Mouse (Mus musculus) heart, embryonic 12.5 days (tissue): ENCODE measurements around the gene Atp13a4. TPM values are rescaled to one million over a fixed set of nuclear protein-coding genes. Genes with fewer than 3 reads are reported as not detected.

Experiments used
- ATAC-seq: fragments of 200-750 bp; cut with Nextera tagmentation; 2 replicates; pipeline ENCODE4 v1.8.0; 2017; ENCODE audit warnings: moderate TSS enrichment, moderate library complexity; ENCODE audit not compliant: insufficient number of reproducible peaks, low FRiP score
- H3K27ac ChIP-seq: fragments of 300-500 bp; sonication (generic); 2 replicates; pipeline ENCODE4 v1.5.1; 2016; ENCODE audit warnings: mild to moderate bottlenecking, moderate library complexity; ENCODE audit not compliant: poor library complexity, severe bottlenecking
- H3K27me3 ChIP-seq: fragments of 300-500 bp; sonication (generic); replicated peaks from 2 replicates; pipeline ENCODE4 v1.6.1; 2016; ENCODE audit warnings: mild to moderate bottlenecking, moderate library complexity
- H3K36me3 ChIP-seq: fragments of 300-500 bp; sonication (generic); 2 replicates; pipeline ENCODE4 v1.6.1; 2016; ENCODE audit warnings: mild to moderate bottlenecking, moderate library complexity
- H3K4me1 ChIP-seq: fragments of 300-500 bp; sonication (generic); replicated peaks from 2 replicates; pipeline ENCODE4 v1.6.1; 2016; ENCODE audit warnings: mild to moderate bottlenecking
- H3K4me2 ChIP-seq: fragments of 300-500 bp; sonication (generic); 2 replicates; pipeline ENCODE4 v1.6.1; 2016; ENCODE audit warnings: mild to moderate bottlenecking, moderate library complexity
- H3K4me3 ChIP-seq: fragments of 300-500 bp; sonication (generic); 2 replicates; pipeline ENCODE4 v1.5.1; 2016; ENCODE audit warnings: mild to moderate bottlenecking
- H3K9ac ChIP-seq: fragments of 300-500 bp; sonication (generic); 2 replicates; pipeline ENCODE4 v1.6.1; 2016; ENCODE audit warnings: mild to moderate bottlenecking, moderate library complexity
- H3K9me3 ChIP-seq: fragments of 300-500 bp; sonication (generic); replicated peaks from 2 replicates; pipeline ENCODE4 v1.6.1; 2016; ENCODE audit warnings: mild to moderate bottlenecking, moderate library complexity
- WGBS: fragments of 180-500 bp; shearing (Covaris S2); methylation state at CpG from one replicate; pipeline ENCODE4 v1.1.7; 2016; 5-methylcytosine and 5-hydroxymethylcytosine counted together
- polyA plus RNA-seq: library from polyadenylated mRNA; unstranded; fragments of >200 nt; fragmentation: Nextera tagmentation; extraction: Ambion mirVana; gene quantifications from 2 replicates; pipeline ENCODE4 v1.2.1, GENCODE M21; 2016

The Atp13a4 gene
- polyA plus RNA-seq, 1 experiment from 2014 or later: 0.05 TPM

DNA sequence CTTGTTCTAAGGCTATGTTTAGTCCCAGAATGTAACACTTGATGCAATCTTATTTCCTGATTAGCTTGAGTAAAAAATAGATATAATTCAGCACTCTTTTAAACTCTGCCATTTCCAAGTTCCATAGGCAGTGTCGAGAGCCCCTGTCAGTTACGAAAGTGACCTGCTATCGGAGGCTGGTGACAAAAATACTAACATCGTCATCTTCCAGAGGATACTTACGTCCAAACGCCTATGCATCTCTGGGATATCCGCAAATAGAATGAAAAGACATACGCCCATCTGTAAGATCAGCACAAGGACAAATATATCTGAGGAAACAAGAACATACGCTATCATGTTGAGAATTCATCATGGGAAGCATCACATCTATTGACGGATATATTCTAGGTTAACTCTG lies 137.3 kb downstream of the Atp13a4 start:
- no peaks in the 10 kb centered on the region for H3K4me1 ChIP-seq
- no peak for ATAC-seq
- H3K9me3 ChIP-seq: 0 out of 2 replicates have a peak, but pooled peaks cover 2% of the 10 kb centered on the region
- no peaks in the 10 kb centered on the region for H3K27me3 ChIP-seq
- no peak overlapping the region for H3K9ac ChIP-seq
- no peaks in the 10 kb centered on the region for H3K36me3 ChIP-seq
- WGBS: 83% methylated on average over 10 of the region's 10 CpGs
- H3K4me3 ChIP-seq: no peak overlapping the region
- no peak overlapping the region for H3K4me2 ChIP-seq
- H3K27ac ChIP-seq: no peak overlapping the region

DNA sequence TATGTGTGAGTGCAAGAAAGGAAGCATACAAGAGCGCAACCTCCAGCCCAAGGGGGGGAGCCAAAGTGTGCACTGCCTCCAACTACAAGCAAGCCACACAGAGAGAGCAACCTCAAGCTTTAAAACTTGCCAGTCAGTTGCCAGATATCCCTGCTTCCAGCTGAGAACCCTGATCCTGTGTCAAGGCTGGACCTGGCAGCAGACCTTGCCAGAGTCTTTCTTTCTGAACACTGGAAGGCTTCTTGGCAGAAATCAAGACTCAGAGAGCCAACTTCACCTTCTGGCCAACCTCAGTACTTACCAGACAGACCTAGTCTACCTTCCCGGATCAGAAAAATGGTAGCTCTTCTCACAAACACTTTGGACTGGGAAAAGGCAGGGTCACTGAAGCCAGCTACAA lies 145.6 kb downstream of the Atp13a4 start:
- no peak for ATAC-seq
- Histone ChIP-seq H3K27me3 (no peaks in the 10 kb centered on the region), H3K4me3 (no peak overlapping the region), H3K4me1 (no peaks in the 10 kb centered on the region), H3K9ac (no peak overlapping the region), H3K27ac (no peak overlapping the region), H3K4me2 (no peak overlapping the region), H3K36me3 (no peaks in the 10 kb centered on the region), H3K9me3 (no peaks in the 10 kb centered on the region)
- WGBS: 82% methylated on average over 2 of the region's 2 CpGs

GRCm38 (mm10) chr16:29384781-29385180 lies 159.9 kb downstream of the Atp13a4 start:
- Histone ChIP-seq H3K27ac (no peak overlapping the region), H3K9ac (no peak overlapping the region), H3K36me3 (no peaks in the 10 kb centered on the region), H3K9me3 (no peaks in the 10 kb centered on the region), H3K27me3 (no peaks in the 10 kb centered on the region), H3K4me3 (no peak overlapping the region), H3K4me2 (no peak overlapping the region), H3K4me1 (no peaks in the 10 kb centered on the region)
- 81% methylated on average over 4 of the region's 4 CpGs for WGBS
- ATAC-seq: no peak

GRCm38 (mm10) chr16:29378458-29378857 lies 166.2 kb downstream of the Atp13a4 start, which contains the start of gene Atp13a5:
TSS of gene Atp13a5 (minus strand) at chr16:29378732.
- H3K4me2 ChIP-seq: no peak within 1 kb of the TSS
- H3K27ac ChIP-seq: no peak within 1 kb of the TSS
- no peaks in the 10 kb centered on the region for H3K36me3 ChIP-seq
- H3K9ac ChIP-seq: no peak within 1 kb of the TSS
- no peaks in the 10 kb centered on the region for H3K27me3 ChIP-seq
- H3K9me3 ChIP-seq: no peaks in the 10 kb centered on the region
- ATAC-seq: no peak
- H3K4me1 ChIP-seq: no peaks in the 10 kb centered on the region
- WGBS: 66% methylated on average over 4 of the region's 4 CpGs
- no peak within 1 kb of the TSS for H3K4me3 ChIP-seq

DNA sequence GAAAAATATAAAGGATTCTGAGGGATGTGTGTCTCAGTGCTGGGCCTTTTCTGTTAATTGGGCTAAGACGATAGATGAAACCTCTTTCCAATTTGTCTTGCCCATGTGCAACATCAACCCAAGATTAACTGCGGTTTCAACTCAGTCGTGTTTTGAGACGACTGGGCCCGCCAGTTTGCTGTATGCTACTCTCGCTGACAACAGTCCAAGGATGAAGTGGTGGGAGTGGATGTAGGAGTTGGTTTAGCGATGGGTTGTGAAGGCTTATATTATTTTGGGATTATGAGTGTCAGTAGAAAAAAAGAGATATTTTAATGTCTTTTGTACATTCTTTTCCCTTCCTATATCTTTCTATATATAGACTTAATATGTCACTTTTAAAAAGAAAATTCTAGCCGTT lies 170.0 kb downstream of the Atp13a4 start:
- H3K9me3 ChIP-seq: no peaks in the 10 kb centered on the region
- H3K36me3 ChIP-seq: no peaks in the 10 kb centered on the region
- no peak overlapping the region for H3K27ac ChIP-seq
- 81% methylated on average over 8 of the region's 8 CpGs for WGBS
- no peak for ATAC-seq
- no peak overlapping the region for H3K4me2 ChIP-seq
- H3K27me3 ChIP-seq: no peaks in the 10 kb centered on the region
- no peak overlapping the region for H3K9ac ChIP-seq
- H3K4me1 ChIP-seq: no peaks in the 10 kb centered on the region
- H3K4me3 ChIP-seq: no peak overlapping the region

Other genes with a start within 250 kb of the Atp13a4 start
- 0.04 TPM in 1 of 2 replicates, not detected in the other for gene Atp13a5, start 166.1 kb downstream of the Atp13a4 start, polyA plus RNA-seq
- gene Opa1, start 34.5 kb upstream of the Atp13a4 start, polyA plus RNA-seq: 51.4 and 53.0 TPM in 2 replicates